Mouse (Mus musculus) retina, adult 2 months (tissue): ENCODE measurements at regions not wholly inside any gene's neighbourhood (a gene's known extent, or its start where the extent isn't known, plus 50 kb on each side); places are given as distances from the start of the nearest gene placed in this dataset.

Source experiments
- DNase-seq: peaks from one replicate; pipeline ENCODE4 v3.0.0-alpha.2; 2012; ENCODE audit warnings: low read depth, low spot score

GRCm38 (mm10) chr2:128523425-128524108, 67.4 kb upstream of the Spdye4c start:
- no peak for DNase-seq

GRCm38 (mm10) chr2:128526100-128526499, 64.9 kb upstream of the Spdye4c start:
- no peak for DNase-seq

- no peak for DNase-seq
Observed at GRCm38 (mm10) chr2:128526883-128527344, 64.1 kb upstream of the Spdye4c start.

- DNase-seq = no peak
Observed at GRCm38 (mm10) chr2:128536294-128536693, 54.7 kb upstream of the Spdye4c start.

- DNase-seq = no peak
Observed at GRCm38 (mm10) chr2:128537425-128537824, 53.6 kb upstream of the Spdye4c start.

- no peak for DNase-seq
Observed at GRCm38 (mm10) chr2:128538736-128539135, 52.3 kb upstream of the Spdye4c start.
